Mouse (Mus musculus): ENCODE results near the gene Dhrs2.

DNA sequence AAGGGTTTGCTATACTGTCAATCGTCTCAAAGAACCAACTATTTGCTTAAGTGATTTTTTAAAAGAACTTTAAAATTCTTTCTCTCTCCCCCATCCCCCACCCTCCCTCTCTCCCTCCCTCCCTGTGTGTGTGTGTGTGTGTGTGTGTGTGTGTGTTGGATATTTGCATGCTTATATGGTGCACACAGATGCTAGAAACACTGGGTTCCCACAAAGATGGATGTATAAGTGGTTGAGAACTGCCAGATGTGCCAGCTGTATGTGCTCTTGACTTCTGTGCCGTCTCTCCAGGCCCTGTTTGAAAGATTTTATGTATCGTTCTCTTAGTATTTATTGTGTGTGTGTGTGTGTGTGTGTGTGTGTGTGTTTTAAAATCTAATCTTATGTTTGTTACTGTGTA lies 17.3 kb upstream of the Dhrs2 start:
- no peak for TF ChIP-seq CTCF (IDR thresholded peaks at IDR 0.05)
- TF ChIP-seq EP300 (IDR thresholded peaks at IDR 0.05) = no peak
